Mouse (Mus musculus): ENCODE results near the gene Rhbdf1. TPM values are rescaled to one million over a fixed set of nuclear protein-coding genes. Genes with fewer than 3 reads are reported as not detected.

The Rhbdf1 gene
- polyA plus RNA-seq, 1 experiment from 2014 or later, result 6.2 TPM

DNA sequence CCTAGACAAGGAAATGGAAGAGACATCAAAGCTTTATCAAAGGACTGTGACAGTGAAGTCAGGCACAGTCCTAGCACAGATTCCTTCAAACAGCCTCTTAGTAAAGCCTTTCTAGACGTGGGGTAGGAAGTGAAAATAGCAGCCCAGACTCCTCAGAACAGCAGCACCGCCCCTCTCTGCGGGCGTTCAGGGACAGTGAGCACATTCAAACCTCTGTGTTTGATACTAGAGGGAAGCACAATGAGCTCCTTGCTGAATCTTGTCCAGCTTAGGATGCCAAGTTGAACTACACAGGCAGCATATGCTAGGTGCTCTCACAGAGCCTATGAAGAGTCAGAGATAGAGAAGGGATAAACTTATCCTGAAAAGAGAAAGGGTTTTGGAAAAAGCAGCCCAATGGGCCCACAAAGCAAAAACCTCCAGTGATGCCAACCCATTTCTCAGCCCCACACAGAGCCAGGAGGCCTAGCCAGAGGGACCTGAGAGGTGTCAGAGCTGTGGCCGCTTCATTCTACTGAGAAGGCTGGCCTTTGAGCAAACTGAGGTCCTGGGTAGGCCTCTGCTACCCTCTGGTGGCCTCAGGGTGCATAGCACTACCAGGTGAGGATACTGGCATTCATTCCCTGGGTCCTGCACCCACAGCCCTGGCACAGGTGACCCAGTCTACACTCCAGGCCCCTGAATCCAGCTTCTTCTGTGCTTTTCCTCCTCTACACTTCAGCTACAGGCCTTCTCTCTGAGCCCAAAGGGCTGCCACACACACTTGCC, 16.2 kb upstream of the Rhbdf1 start:
- no peaks in the 10 kb centered on the region for H3K27me3 ChIP-seq
- DNase-seq, result peak; percentile 72
- H3K36me3 ChIP-seq, result peaks cover 93% of the 10 kb centered on the region
- no peak overlapping the region for H3K4me3 ChIP-seq (replicated peaks)
- peak overlapping the region; percentile 81 for H3K9ac ChIP-seq
- peak; percentile 62 for ATAC-seq (ENCODE audit: low read depth)
- peak overlapping the region; percentile 97 for H3K27ac ChIP-seq
- 0 out of 2 replicates have a peak overlapping the region, but pooled peaks have one; percentile 15 for H3K4me2 ChIP-seq
- peaks cover 72% of the 10 kb centered on the region for H3K4me1 ChIP-seq (replicated peaks)
- H3K9me3 ChIP-seq (replicated peaks), result no peaks in the 10 kb centered on the region
- 80% methylated on average over 5 of the region's 5 CpGs for WGBS (ENCODE audit: insufficient replicate concordance)

DNA sequence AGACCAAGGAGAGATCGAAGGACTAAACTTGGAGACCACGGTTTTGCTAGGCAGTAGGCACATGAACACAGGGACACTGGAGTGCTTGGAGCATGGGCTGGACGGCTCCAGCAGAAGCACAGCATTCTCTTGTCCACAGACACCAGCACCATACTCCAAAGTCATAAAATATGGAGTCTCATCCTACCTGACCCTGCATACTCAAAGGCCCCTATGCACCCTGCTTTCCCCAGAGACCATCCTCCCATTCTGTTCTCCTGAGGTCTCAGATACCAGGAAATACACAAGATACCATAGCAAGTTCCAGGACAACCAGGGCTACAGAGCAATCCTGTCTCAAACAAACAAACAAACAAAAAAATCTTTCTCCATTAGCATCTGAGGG, 15.3 kb upstream of the Rhbdf1 start:
- peak overlapping the region; percentile 81 for H3K9ac ChIP-seq
- ATAC-seq (ENCODE audit: low read depth) (no peak), DNase-seq (no peak)
- H3K27me3 ChIP-seq, result no peaks in the 10 kb centered on the region
- peaks cover 94% of the 10 kb centered on the region for H3K36me3 ChIP-seq
- H3K27ac ChIP-seq, result peak overlapping the region; percentile 97
- 88% methylated on average over 3 of the region's 3 CpGs for WGBS (ENCODE audit: insufficient replicate concordance)
- peaks cover 64% of the 10 kb centered on the region for H3K4me1 ChIP-seq (replicated peaks)
- no peak overlapping the region for H3K4me2 ChIP-seq
- no peak overlapping the region for H3K4me3 ChIP-seq (replicated peaks)
- no peaks in the 10 kb centered on the region for H3K9me3 ChIP-seq (replicated peaks)

DNA sequence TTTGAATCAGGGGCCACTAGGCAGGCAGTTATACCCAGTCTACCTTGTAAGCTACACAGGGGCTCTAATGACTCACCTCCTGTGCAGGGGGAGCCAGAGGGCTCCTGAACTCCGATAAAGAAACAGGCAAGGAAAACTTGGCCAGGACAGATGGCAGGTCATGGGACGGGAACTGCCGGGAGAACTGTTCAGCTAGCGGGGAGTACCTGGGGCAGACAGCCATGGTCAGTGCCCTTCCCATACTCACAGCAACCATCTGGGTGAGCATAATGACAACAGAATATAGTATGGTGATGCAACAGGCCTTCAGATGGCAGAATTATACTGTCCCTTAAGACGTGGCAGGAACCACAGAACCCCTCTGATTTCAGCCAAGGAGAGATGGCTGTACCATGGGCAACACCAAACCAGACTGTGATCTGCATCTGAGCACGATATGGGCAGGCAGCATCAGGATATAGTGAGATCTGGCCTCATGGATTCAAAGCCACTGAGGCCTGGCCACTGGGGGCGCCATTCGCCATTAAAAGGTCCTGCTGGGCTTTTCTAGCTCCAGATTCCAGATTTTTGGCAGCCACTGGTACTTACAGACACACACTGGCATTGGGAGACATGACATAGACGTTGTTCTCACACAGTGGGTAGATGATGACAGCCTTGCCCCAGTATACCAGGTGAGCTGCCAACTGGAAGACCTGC, 14.8 kb upstream of the Rhbdf1 start:
- ATAC-seq (ENCODE audit: low read depth) (no peak), DNase-seq (no peak)
- no peak overlapping the region for H3K4me2 ChIP-seq
- peaks cover 98% of the 10 kb centered on the region for H3K36me3 ChIP-seq
- WGBS (ENCODE audit: insufficient replicate concordance), result 60% methylated on average over 9 of the region's 9 CpGs
- no peaks in the 10 kb centered on the region for H3K9me3 ChIP-seq (replicated peaks)
- peak overlapping the region; percentile 81 for H3K9ac ChIP-seq
- H3K27ac ChIP-seq, result peak overlapping the region; percentile 97
- H3K4me3 ChIP-seq (replicated peaks), result no peak overlapping the region
- H3K4me1 ChIP-seq (replicated peaks), result peaks cover 58% of the 10 kb centered on the region
- H3K27me3 ChIP-seq, result no peaks in the 10 kb centered on the region

DNA sequence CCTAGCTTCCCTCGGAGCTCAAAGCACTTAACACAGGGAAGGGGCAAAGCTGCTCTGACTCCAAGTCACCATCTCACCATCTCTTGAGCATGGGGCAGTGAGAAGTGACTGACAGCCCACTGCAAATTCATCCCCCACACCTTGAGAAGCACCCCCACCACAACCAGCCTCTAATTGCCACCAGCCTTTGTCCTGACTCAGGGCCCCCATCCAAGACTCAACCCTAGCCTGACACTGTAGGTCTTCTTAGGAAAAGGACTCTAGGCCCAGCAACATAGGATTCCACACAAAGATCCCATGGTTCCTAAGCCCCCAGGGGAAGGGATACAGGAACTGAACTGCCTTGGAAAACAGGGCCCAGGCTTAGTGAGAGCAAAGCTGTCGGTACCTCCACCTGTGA, 14.0 kb upstream of the Rhbdf1 start:
- H3K27ac ChIP-seq, result peak overlapping the region; percentile 97
- no peaks in the 10 kb centered on the region for H3K27me3 ChIP-seq
- H3K9ac ChIP-seq, result peak overlapping the region; percentile 24; the same call in 1 of the 2 replicates
- ATAC-seq (ENCODE audit: low read depth), result no peak
- H3K9me3 ChIP-seq (replicated peaks), result no peaks in the 10 kb centered on the region
- peaks cover 98% of the 10 kb centered on the region for H3K36me3 ChIP-seq
- WGBS (ENCODE audit: insufficient replicate concordance), result 89% methylated on average over 2 of the region's 2 CpGs
- H3K4me2 ChIP-seq, result no peak overlapping the region
- peaks cover 51% of the 10 kb centered on the region for H3K4me1 ChIP-seq (replicated peaks)
- H3K4me3 ChIP-seq (replicated peaks), result no peak overlapping the region
- no peak for DNase-seq

DNA sequence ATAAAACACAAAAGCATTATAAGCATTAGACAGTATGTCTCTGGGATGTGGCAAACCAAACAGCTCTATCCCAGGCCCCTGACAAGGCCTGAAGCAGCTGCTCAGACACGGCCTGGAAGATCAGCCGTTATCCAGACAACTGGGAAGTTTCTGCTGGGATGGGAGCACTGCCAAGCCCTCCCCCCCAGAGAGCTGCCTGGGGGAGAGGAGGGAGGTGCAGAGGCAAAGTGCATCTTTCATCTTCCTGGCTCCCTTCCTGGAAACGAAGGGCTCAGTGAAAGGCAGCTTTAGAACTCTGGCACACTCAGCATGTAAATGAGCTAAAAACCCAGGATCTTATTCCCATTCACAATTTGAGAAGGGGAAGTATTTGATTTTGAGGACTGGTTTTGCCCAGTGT, 13.5 kb upstream of the Rhbdf1 start:
- H3K27ac ChIP-seq, result peak overlapping the region; percentile 97
- WGBS (ENCODE audit: insufficient replicate concordance), result 82% methylated on average over 3 of the region's 3 CpGs
- H3K36me3 ChIP-seq, result peaks cover 98% of the 10 kb centered on the region
- H3K9me3 ChIP-seq (replicated peaks), result no peaks in the 10 kb centered on the region
- peaks cover 51% of the 10 kb centered on the region for H3K4me1 ChIP-seq (replicated peaks)
- DNase-seq, result no peak
- H3K4me2 ChIP-seq, result no peak overlapping the region
- H3K27me3 ChIP-seq, result no peaks in the 10 kb centered on the region
- H3K4me3 ChIP-seq (replicated peaks), result no peak overlapping the region
- peak overlapping the region; percentile 24; the same call in 1 of the 2 replicates for H3K9ac ChIP-seq
- ATAC-seq (ENCODE audit: low read depth), result no peak

DNA sequence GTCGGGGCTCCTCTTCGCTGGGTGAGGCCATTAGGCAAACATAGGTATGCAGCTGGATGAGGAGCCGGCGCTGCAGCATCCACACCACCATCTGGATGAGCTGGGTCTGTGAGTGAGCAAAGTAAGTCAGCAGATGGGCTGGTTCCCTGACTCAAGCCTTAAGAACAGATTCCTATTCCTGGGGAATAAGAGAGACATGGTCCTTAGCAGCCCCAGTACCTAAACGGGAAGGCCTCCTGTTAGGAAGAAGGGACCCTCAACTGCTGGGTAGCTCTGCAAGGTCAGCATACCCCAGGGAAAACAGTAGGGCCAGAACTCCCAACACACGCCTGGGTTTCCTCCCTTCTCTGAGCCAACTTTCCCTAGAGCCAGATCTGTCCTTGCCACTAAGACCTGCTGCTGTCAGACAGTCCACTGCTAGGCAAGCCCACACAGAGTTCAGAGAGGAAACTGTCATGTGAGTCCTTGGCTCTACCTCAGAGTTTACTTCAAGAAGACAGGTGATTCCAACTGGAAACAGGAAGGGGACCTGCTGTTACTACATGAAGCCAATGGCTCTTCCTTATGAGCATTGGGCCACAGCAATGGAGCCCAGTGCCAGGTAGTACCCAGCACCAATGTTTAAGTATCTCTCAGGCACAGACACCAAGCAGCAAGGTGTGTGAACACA, 12.9 kb upstream of the Rhbdf1 start:
- peak overlapping the region; percentile 24; the same call in 1 of the 2 replicates for H3K9ac ChIP-seq
- peak overlapping the region; percentile 97 for H3K27ac ChIP-seq
- DNase-seq (no peak), ATAC-seq (ENCODE audit: low read depth) (no peak)
- no peaks in the 10 kb centered on the region for H3K9me3 ChIP-seq (replicated peaks)
- peaks cover 47% of the 10 kb centered on the region for H3K4me1 ChIP-seq (replicated peaks)
- WGBS (ENCODE audit: insufficient replicate concordance), result 88% methylated on average over 6 of the region's 6 CpGs
- H3K4me3 ChIP-seq (replicated peaks), result no peak overlapping the region
- no peaks in the 10 kb centered on the region for H3K27me3 ChIP-seq
- H3K4me2 ChIP-seq, result no peak overlapping the region
- peaks cover 98% of the 10 kb centered on the region for H3K36me3 ChIP-seq

DNA sequence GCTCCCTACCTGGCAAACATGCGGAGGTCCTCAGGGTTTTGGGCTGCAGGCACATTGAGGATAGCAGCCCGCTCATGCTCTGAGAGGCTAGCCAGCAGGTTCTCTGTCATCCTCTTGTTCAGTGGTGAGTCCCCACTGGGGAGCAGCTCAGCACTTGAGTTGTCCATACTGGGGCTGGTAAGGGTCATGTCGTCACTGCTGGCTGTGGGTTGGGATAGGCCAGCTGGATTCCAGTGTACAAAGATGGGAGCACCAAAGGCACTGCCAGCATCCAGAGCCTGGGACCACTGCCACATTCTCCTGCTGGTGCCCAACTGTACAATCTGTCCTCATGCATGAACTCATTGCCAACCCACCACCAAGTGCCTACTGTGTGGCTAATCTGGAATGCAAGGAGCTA, 11.8 kb upstream of the Rhbdf1 start:
- Histone ChIP-seq H3K27ac (peak overlapping the region; percentile 27; the same call in 1 of the 2 replicates), H3K9ac (peak overlapping the region; percentile 18; the same call in 1 of the 2 replicates), H3K4me2 (no peak overlapping the region), H3K27me3 (no peaks in the 10 kb centered on the region), H3K4me3 (replicated peaks) (no peak overlapping the region), H3K36me3 (peaks cover 97% of the 10 kb centered on the region), H3K4me1 (replicated peaks) (peaks cover 38% of the 10 kb centered on the region), H3K9me3 (replicated peaks) (no peaks in the 10 kb centered on the region)
- WGBS (ENCODE audit: insufficient replicate concordance), result 94% methylated on average over 3 of the region's 3 CpGs
- DNase-seq, result no peak
- no peak for ATAC-seq (ENCODE audit: low read depth)

DNA sequence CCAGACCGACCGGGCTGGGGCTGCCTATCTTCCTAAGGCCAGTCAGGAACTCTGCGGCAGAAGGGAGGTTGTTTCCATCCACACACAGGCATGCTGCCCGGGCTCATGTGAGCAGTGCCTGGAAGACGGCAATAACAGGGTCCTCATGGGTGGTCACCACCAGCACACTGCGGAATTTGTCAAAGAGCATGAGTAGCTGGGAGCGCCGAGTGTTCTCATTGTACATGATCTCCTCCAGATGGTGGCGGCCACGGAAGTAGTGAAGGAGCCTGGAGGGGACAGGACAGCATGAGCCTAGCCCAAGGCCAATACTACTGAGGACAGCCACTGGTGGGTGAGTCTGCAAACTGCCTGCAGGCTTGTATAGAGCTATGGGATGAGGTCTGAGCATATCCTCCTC, 10.7 kb upstream of the Rhbdf1 start:
- H3K27me3 ChIP-seq, result no peaks in the 10 kb centered on the region
- no peak for ATAC-seq (ENCODE audit: low read depth)
- WGBS (ENCODE audit: insufficient replicate concordance), result 89% methylated on average over 10 of the region's 10 CpGs
- H3K9me3 ChIP-seq (replicated peaks), result no peaks in the 10 kb centered on the region
- no peak overlapping the region for H3K4me2 ChIP-seq
- peaks cover 99% of the 10 kb centered on the region for H3K36me3 ChIP-seq
- DNase-seq, result no peak
- H3K27ac ChIP-seq, result no peak overlapping the region; the same call in 1 of the 2 replicates
- no peak overlapping the region for H3K4me3 ChIP-seq (replicated peaks)
- peaks cover 35% of the 10 kb centered on the region for H3K4me1 ChIP-seq (replicated peaks)
- H3K9ac ChIP-seq, result no peak overlapping the region

DNA sequence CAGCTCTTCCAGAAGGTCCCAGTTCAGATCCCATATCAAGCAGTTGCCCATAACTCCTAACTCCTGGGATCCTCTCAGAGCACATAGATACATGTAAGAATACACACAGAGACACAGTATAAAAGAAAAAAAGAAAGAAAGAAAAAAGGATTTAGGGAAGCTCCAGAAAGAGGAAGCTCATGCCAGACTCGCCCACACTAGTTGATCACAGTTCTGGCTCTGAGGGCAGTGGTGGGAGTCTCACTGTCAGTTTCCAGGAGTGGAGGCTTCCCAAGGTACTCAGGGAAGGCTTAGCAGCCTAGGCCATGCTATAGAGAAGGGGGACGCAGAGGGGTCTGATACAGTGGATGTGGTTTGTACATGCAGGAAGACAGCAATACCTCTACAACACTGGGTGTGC, 9.0 kb upstream of the Rhbdf1 start:
- WGBS (ENCODE audit: insufficient replicate concordance), result 74% methylated on average over 2 of the region's 2 CpGs
- ATAC-seq (ENCODE audit: low read depth) (no peak), DNase-seq (no peak)
- Histone ChIP-seq H3K4me3 (replicated peaks) (no peak overlapping the region), H3K9ac (no peak overlapping the region), H3K27me3 (no peaks in the 10 kb centered on the region), H3K4me2 (no peak overlapping the region), H3K36me3 (peaks cover 82% of the 10 kb centered on the region), H3K9me3 (replicated peaks) (no peaks in the 10 kb centered on the region), H3K27ac (peak overlapping the region; percentile 47), H3K4me1 (replicated peaks) (peaks cover 37% of the 10 kb centered on the region)

DNA sequence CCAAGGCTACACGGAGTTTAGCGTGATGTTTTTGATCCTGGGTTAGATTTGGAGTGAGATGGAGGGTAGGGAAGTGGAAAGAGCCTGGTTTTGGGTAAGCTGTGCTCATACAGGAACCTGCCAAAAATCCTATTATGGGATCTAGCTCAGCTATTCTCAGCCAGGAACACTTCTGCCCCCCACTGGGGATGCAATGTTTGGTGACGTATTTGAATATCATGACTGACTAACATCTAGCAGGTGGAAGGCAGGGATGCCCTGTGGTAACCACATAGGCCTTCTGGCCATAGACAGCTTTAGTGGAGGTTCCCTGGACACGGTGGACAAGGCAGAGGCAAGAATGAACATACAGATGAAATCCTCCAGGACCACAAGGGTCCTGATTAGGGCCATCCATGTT, 8.1 kb upstream of the Rhbdf1 start:
- no peak overlapping the region for H3K4me3 ChIP-seq (replicated peaks)
- peaks cover 39% of the 10 kb centered on the region for H3K4me1 ChIP-seq (replicated peaks)
- WGBS (ENCODE audit: insufficient replicate concordance), result 78% methylated on average over 4 of the region's 4 CpGs
- H3K36me3 ChIP-seq, result peaks cover 73% of the 10 kb centered on the region
- no peak overlapping the region for H3K4me2 ChIP-seq
- no peaks in the 10 kb centered on the region for H3K9me3 ChIP-seq (replicated peaks)
- H3K27me3 ChIP-seq, result peaks cover 6% of the 10 kb centered on the region
- peak overlapping the region; percentile 47 for H3K27ac ChIP-seq
- no peak overlapping the region for H3K9ac ChIP-seq
- DNase-seq (no peak), ATAC-seq (ENCODE audit: low read depth) (no peak)

DNA sequence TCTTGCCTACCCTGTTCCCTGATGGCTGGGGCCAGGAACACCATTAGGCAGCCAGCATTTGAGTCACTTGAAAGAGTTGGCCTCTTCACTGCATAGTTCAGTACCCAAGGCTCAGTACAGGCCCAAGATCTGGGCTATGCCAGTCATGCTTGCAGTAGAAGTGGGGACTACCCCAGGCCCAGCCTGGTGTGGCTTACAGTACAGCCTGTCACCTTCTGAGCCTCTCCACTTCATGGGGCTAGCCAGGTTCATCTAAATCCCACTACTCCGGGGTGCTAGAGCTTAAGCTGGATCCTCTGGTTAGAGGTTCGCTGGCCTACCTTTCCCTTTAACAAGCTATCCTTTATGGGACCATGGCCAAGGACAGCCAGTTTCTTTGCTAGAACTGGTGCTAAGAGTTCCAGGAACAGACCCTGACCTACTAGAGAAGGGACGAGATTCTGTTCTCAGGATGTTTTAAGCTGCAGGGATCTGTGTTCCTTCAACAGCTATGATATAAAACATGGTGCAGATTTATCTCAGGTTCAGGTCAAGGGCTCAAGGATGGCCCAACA, 6.3 kb upstream of the Rhbdf1 start:
- no peak for DNase-seq
- H3K9me3 ChIP-seq (replicated peaks), result no peaks in the 10 kb centered on the region
- no peak for ATAC-seq (ENCODE audit: low read depth)
- H3K4me2 ChIP-seq, result peak overlapping the region; percentile 92; the same call in 1 of the 2 replicates
- H3K27ac ChIP-seq, result peak overlapping the region; percentile 84
- H3K36me3 ChIP-seq, result peaks cover 55% of the 10 kb centered on the region
- H3K27me3 ChIP-seq, result peaks cover 25% of the 10 kb centered on the region
- peak overlapping the region; percentile 95; the same call in 1 of the 2 replicates for H3K9ac ChIP-seq
- peaks cover 56% of the 10 kb centered on the region for H3K4me1 ChIP-seq (replicated peaks)
- no peak overlapping the region for H3K4me3 ChIP-seq (replicated peaks)
- 80% methylated on average over 3 of the region's 3 CpGs for WGBS (ENCODE audit: insufficient replicate concordance)

Data from liver, embryonic 13.5 days (tissue).